Mouse (Mus musculus): ENCODE data around the gene Gm2381.
"Not testable (repeated sequence)": the region's sequence is repeated elsewhere in the genome, so short reads cannot be mapped to it uniquely, and the experiment has no call there.

Gm2381 gene

GRCm38 (mm10) chr7:42866801-42867458, at the start of gene Gm2381:
Gm2381 (minus strand) TSS chr7:42867234.
- DNase-seq (ENCODE audit: low spot score), result not testable (repeated sequence)

GRCm38 (mm10) chr7:42898067-42898466, 31.0 kb upstream of the Gm2381 start:
- DNase-seq (ENCODE audit: low spot score), result not testable (repeated sequence)

GRCm38 (mm10) chr7:42878090-42878489, 11.1 kb upstream of the Gm2381 start:
- no peak for DNase-seq (ENCODE audit: low spot score)

- not testable (repeated sequence) for DNase-seq (ENCODE audit: low spot score)
Observed at GRCm38 (mm10) chr7:42838366-42838765, 28.7 kb downstream of the Gm2381 start.

GRCm38 (mm10) chr7:42832221-42832620, 34.8 kb downstream of the Gm2381 start:
- DNase-seq (ENCODE audit: low spot score), result no peak

- not testable (repeated sequence) for DNase-seq (ENCODE audit: low spot score)
Observed at GRCm38 (mm10) chr7:42793425-42793824, 73.6 kb downstream of the Gm2381 start, which contains the start of gene Vmn2r62. Vmn2r62 (minus strand) TSS chr7:42793525.
